10 mouse cellular contexts compared by ENCODE assay signal in genomic region chrX:169883536-169884272, GRCm38 (mm10).
DNase-seq lines count a peak whose midpoint lies in the region; ATAC-seq and TF ChIP-seq lines count a peak whose summit lies in the region.
"Had no signal": no experiment of that assay in that cellular context is flagged by ENCODE, and none has a peak within 500 bp of the region (broad histone marks: within the 10 kb centered on the region; RNA-seq: fewer than 3 reads in every experiment).

No protein-coding gene starts in this region.

- no peaks in the 10 kb centered on the region for H3K4me1 ChIP-seq in hindbrain, postnatal 0 days (ENCODE audit: insufficient read depth, low read length)
- no peaks in the 10 kb centered on the region; the same call in 1 of the 2 replicates for H3K4me1 ChIP-seq in hindbrain, embryonic 16.5 days (ENCODE audit: control insufficient read depth, insufficient read depth, low read depth, low read length)
- peaks cover 15% of the 10 kb centered on the region; the same call in 1 of the 2 replicates for H3K4me1 ChIP-seq in forebrain, embryonic 12.5 days
- H3K4me1 ChIP-seq: limb, embryonic 15.5 days had no signal

- H3K4me3 ChIP-seq in hindbrain, postnatal 0 days (ENCODE audit: low read length): no peak overlapping the region
- no peak overlapping the region for H3K4me3 ChIP-seq in hindbrain, embryonic 16.5 days (ENCODE audit: low read length)
- no peak overlapping the region for H3K4me3 ChIP-seq in forebrain, embryonic 12.5 days (replicated peaks)
- H3K4me3 ChIP-seq: embryonic facial prominence, embryonic 13.5 days; limb, embryonic 15.5 days had no signal

- peak; percentile 42 for TF ChIP-seq CTCF in hindbrain, postnatal 0 days (IDR thresholded peaks at IDR 0.05; ENCODE audit: low read depth)

- H3K9me3 ChIP-seq in hindbrain, postnatal 0 days (ENCODE audit: low read length): no peaks in the 10 kb centered on the region
- no peaks in the 10 kb centered on the region for H3K9me3 ChIP-seq in hindbrain, embryonic 16.5 days (ENCODE audit: control insufficient read depth, low read length)
- H3K9me3 ChIP-seq in forebrain, embryonic 12.5 days: no peaks in the 10 kb centered on the region
- H3K9me3 ChIP-seq: embryonic facial prominence, embryonic 13.5 days; limb, embryonic 15.5 days had no signal

- H3K27ac ChIP-seq in hindbrain, postnatal 0 days: no peak overlapping the region
- H3K27ac ChIP-seq in hindbrain, embryonic 16.5 days (ENCODE audit: low read depth, low read length): no peak overlapping the region
- H3K27ac ChIP-seq in forebrain, embryonic 12.5 days: no peak overlapping the region
- H3K27ac ChIP-seq: embryonic facial prominence, embryonic 13.5 days; limb, embryonic 15.5 days had no signal

- no peak for ATAC-seq in hindbrain, postnatal 0 days
- ATAC-seq in hindbrain, embryonic 16.5 days: no peak
- ATAC-seq in forebrain, embryonic 12.5 days (ENCODE audit: low FRiP score): no peak

- 55% methylated on average over 8 of the region's 8 CpGs for WGBS in hindbrain, postnatal 0 days
- 50% methylated on average over 8 of the region's 8 CpGs for WGBS in hindbrain, embryonic 16.5 days
- WGBS in forebrain, embryonic 12.5 days: 41% methylated on average over 8 of the region's 8 CpGs

- H3K4me2 ChIP-seq in hindbrain, postnatal 0 days (ENCODE audit: low read depth, low read length): no peak overlapping the region
- H3K4me2 ChIP-seq in hindbrain, embryonic 16.5 days (ENCODE audit: low read length): no peak overlapping the region
- H3K4me2 ChIP-seq in forebrain, embryonic 12.5 days: peak overlapping the region; percentile 36
- H3K4me2 ChIP-seq: embryonic facial prominence, embryonic 13.5 days; limb, embryonic 15.5 days had no signal

- no peaks in the 10 kb centered on the region for H3K36me3 ChIP-seq in hindbrain, postnatal 0 days (ENCODE audit: insufficient read depth, low read length)
- H3K36me3 ChIP-seq in hindbrain, embryonic 16.5 days (ENCODE audit: control insufficient read depth, insufficient read depth, low read length): no peaks in the 10 kb centered on the region
- H3K36me3 ChIP-seq in forebrain, embryonic 12.5 days (replicated peaks): no peaks in the 10 kb centered on the region
- H3K36me3 ChIP-seq: embryonic facial prominence, embryonic 13.5 days; limb, embryonic 15.5 days had no signal

- no peaks in the 10 kb centered on the region; the same call in 1 of the 2 replicates for H3K27me3 ChIP-seq in hindbrain, postnatal 0 days (ENCODE audit: insufficient read depth, low read length)
- peaks cover 2% of the 10 kb centered on the region; the same call in 1 of the 2 replicates for H3K27me3 ChIP-seq in hindbrain, embryonic 16.5 days (replicated peaks; ENCODE audit: control insufficient read depth, insufficient read depth, low read length)
- peaks cover 29% of the 10 kb centered on the region for H3K27me3 ChIP-seq in forebrain, embryonic 12.5 days

- peak; percentile 48 for DNase-seq in hindbrain, postnatal 0 days (ENCODE audit: low spot score)
- DNase-seq in urinary bladder, postnatal 14 days (ENCODE audit: low spot score): peak; percentile 8
- no peak for DNase-seq in urinary bladder, adult 2 months (ENCODE audit: low spot score)
- no peak for DNase-seq in thymus, postnatal 25 days
- DNase-seq in thymus, adult 18-20 months: no peak
- DNase-seq: thymus, postnatal 4 days had no signal

- H3K9ac ChIP-seq in hindbrain, postnatal 0 days (replicated peaks; ENCODE audit: low read length): no peak overlapping the region
- H3K9ac ChIP-seq in hindbrain, embryonic 16.5 days (ENCODE audit: low read depth, low read length): no peak overlapping the region
- H3K9ac ChIP-seq in forebrain, embryonic 12.5 days: no peak overlapping the region
- H3K9ac ChIP-seq: embryonic facial prominence, embryonic 13.5 days; limb, embryonic 15.5 days had no signal

Comparison
In these comparisons a context has a peak if more than half of its experiments do, and no peak if none do; other contexts are left out.
1. DNase-seq: peak in hindbrain, postnatal 0 days (single experiment) and urinary bladder, postnatal 14 days (single experiment); none in urinary bladder, adult 2 months (single experiment), thymus, postnatal 25 days (single experiment) and thymus, adult 18-20 months (0 of 2).